Mouse (Mus musculus) heart, postnatal 0 days (tissue): Measurements from ENCODE around the gene Ccdc146. TPM values are rescaled to one million over a fixed set of nuclear protein-coding genes. Genes with fewer than 3 reads are reported as not detected.
"Not testable (repeated sequence)": the region's sequence is repeated elsewhere in the genome, so short reads cannot be mapped to it uniquely, and the experiment has no call there.

ENCODE experiments used
- ATAC-seq: fragments of 200-750 bp; cut with Nextera tagmentation; 2 replicates; pipeline ENCODE4 v1.8.0; 2017; ENCODE audit warnings: low read depth, moderate number of reproducible peaks, moderate library complexity; ENCODE audit not compliant: insufficient read depth
- DNase-seq: peaks from one replicate; pipeline ENCODE4 v3.0.0-alpha.2; 2016; ENCODE audit warnings: low spot score
- H3K27ac ChIP-seq: fragments of 300-500 bp; sonication (generic); 2 replicates; pipeline ENCODE4 v1.5.1; 2014; ENCODE audit warnings: low read depth, mild to moderate bottlenecking
- H3K27me3 ChIP-seq: fragments of 300-500 bp; sonication (generic); 2 replicates; pipeline ENCODE4 v1.6.1; 2014; ENCODE audit warnings: low read length, mixed read lengths; ENCODE audit not compliant: control insufficient read depth, insufficient read depth
- H3K36me3 ChIP-seq: fragments of 300-500 bp; sonication (generic); replicated peaks from 2 replicates; pipeline ENCODE4 v1.6.1; 2014; ENCODE audit warnings: low read length, mixed read lengths; ENCODE audit not compliant: control insufficient read depth, insufficient read depth
- H3K4me1 ChIP-seq: fragments of 300-500 bp; sonication (generic); 2 replicates; pipeline ENCODE4 v1.6.1; 2014; ENCODE audit warnings: antibody characterized with exemption; ENCODE audit not compliant: control insufficient read depth, insufficient read depth
- H3K4me2 ChIP-seq: fragments of 300-500 bp; sonication (generic); 2 replicates; pipeline ENCODE4 v1.6.1; 2014; ENCODE audit warnings: low read depth, mild to moderate bottlenecking, low read length, moderate library complexity
- H3K4me3 ChIP-seq: fragments of 300-500 bp; sonication (generic); 2 replicates; pipeline ENCODE4 v1.5.1; 2014; ENCODE audit warnings: low read depth, low read length
- H3K9ac ChIP-seq: fragments of 300-500 bp; sonication (generic); replicated peaks from 2 replicates; pipeline ENCODE4 v1.6.1; 2014; ENCODE audit warnings: low read depth, low read length, mixed read lengths
- H3K9me3 ChIP-seq: fragments of 300-500 bp; sonication (generic); replicated peaks from 2 replicates; pipeline ENCODE4 v1.6.1; 2016; ENCODE audit warnings: low read length; ENCODE audit not compliant: control insufficient read depth
- CTCF ChIP-seq: IDR thresholded peaks from 2 replicates; pipeline ENCODE4 v1.5.1; 2016; ENCODE audit warnings: antibody characterized with exemption, control low read depth, low read depth
- EP300 ChIP-seq: IDR thresholded peaks from 2 replicates; pipeline ENCODE4 v1.6.1; 2016; ENCODE audit warnings: antibody characterized with exemption, low read depth
- WGBS: fragments of 180-500 bp; shearing (Covaris S2); extraction: QIAGEN DNeasy Blood & Tissue Kit; methylation state at CpG from one replicate; pipeline ENCODE4 v1.1.7; 2014; 5-methylcytosine and 5-hydroxymethylcytosine counted together
- polyA plus RNA-seq: library from polyadenylated mRNA; unstranded; fragments of >200 nt; fragmentation: Nextera tagmentation; extraction: Ambion mirVana; gene quantifications from 2 replicates; pipeline ENCODE4 v1.2.1, GENCODE M21; 2015
- total RNA-seq: library from RNA; depleted of rRNA; stranded (reverse); fragments of >200 nt; gene quantifications from 2 replicates; pipeline ENCODE4 v1.2.3, GENCODE M21; 2014; ENCODE audit warnings: low replicate concordance

The Ccdc146 gene
- total and polyA plus RNA-seq, 2 experiments from 2014 or later, result 0.08 to 4.1 TPM

- TF ChIP-seq CTCF (no peak), EP300 (no peak)
- Histone ChIP-seq H3K4me1 (no peaks in the 10 kb centered on the region; the same call in 1 of the 2 replicates), H3K4me2 (no peak overlapping the region), H3K9ac (no peak overlapping the region), H3K4me3 (no peak overlapping the region), H3K27me3 (no peaks in the 10 kb centered on the region), H3K9me3 (no peaks in the 10 kb centered on the region), H3K27ac (no peak overlapping the region), H3K36me3 (no peaks in the 10 kb centered on the region)
- no peak for DNase-seq
- 77% methylated on average over 3 of the region's 3 CpGs for WGBS
- no peak for ATAC-seq
Observed at GRCm38 (mm10) chr5:21358648-21359047, 65.8 kb downstream of the Ccdc146 start.

- no peaks in the 10 kb centered on the region; the same call in 1 of the 2 replicates for H3K4me1 ChIP-seq
- H3K9me3 ChIP-seq, result no peaks in the 10 kb centered on the region
- no peaks in the 10 kb centered on the region for H3K36me3 ChIP-seq
- TF ChIP-seq CTCF (no peak), EP300 (no peak)
- no peak overlapping the region for H3K27ac ChIP-seq
- DNase-seq (no peak), ATAC-seq (no peak)
- no peak overlapping the region for H3K4me3 ChIP-seq
- no peak overlapping the region for H3K4me2 ChIP-seq
- H3K9ac ChIP-seq, result no peak overlapping the region
- no peaks in the 10 kb centered on the region for H3K27me3 ChIP-seq
Observed at GRCm38 (mm10) chr5:21351678-21352077, 72.8 kb downstream of the Ccdc146 start.

DNA sequence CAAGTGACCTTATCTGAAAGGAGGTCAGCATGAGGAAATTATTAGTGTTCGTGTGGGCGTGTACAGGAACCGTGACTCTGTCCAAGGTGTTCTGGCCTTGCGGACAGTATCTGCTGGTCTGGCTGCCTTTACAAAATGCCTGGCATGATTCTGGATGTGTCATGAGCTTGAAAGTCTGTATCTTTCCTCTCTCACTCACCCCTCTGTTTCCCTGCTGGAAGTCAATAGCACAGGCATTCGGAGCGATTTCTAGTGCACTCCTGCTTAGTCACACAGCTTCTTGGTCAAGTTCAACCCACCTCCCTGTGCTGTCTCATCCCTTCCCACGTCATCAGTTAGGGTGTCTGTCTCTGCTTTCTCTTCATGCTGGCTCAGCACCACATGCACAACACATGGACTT is 76.1 kb downstream of the Ccdc146 start:
- TF ChIP-seq EP300 (no peak), CTCF (no peak)
- Histone ChIP-seq H3K27ac (no peak overlapping the region), H3K36me3 (no peaks in the 10 kb centered on the region), H3K4me1 (no peaks in the 10 kb centered on the region), H3K4me3 (no peak overlapping the region), H3K9me3 (no peaks in the 10 kb centered on the region), H3K9ac (no peak overlapping the region), H3K4me2 (no peak overlapping the region), H3K27me3 (no peaks in the 10 kb centered on the region)
- ATAC-seq (no peak), DNase-seq (no peak)
- WGBS, result 55% methylated on average over 7 of the region's 7 CpGs

- H3K9me3 ChIP-seq, H3K4me2 ChIP-seq, H3K27me3 ChIP-seq, H3K27ac ChIP-seq, DNase-seq, H3K4me1 ChIP-seq, ATAC-seq, H3K36me3 ChIP-seq, H3K9ac ChIP-seq, H3K4me3 ChIP-seq: not testable (repeated sequence)
Observed at GRCm38 (mm10) chr5:21342265-21342664, 82.2 kb downstream of the Ccdc146 start.

DNA sequence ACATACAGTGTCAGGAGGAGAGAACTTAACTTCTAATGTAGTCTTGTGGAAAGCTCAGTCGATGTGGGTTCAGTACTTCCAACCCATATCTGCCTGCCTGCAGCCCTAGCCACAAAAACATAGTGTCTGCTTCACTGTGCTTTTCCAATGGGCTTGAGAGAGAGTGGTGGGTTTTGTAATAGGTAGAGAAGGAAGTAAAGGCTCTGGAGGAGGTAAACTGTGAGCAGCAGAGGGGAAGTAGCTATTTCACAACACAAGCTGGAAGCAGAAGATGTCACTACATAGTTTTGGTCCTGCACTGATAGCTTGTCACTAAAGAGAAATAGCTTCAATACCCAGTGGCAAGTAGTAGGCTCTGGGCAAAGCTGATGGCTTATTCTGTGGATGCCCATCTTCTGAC is 92.4 kb downstream of the Ccdc146 start:
- H3K36me3 ChIP-seq, result no peaks in the 10 kb centered on the region
- 66% methylated on average over 1 of the region's 1 CpGs for WGBS
- TF ChIP-seq CTCF (no peak), EP300 (no peak)
- no peak overlapping the region for H3K4me3 ChIP-seq
- no peak for DNase-seq
- no peaks in the 10 kb centered on the region for H3K27me3 ChIP-seq
- peaks cover 26% of the 10 kb centered on the region for H3K4me1 ChIP-seq
- no peak for ATAC-seq
- H3K9ac ChIP-seq, result no peak overlapping the region
- no peaks in the 10 kb centered on the region for H3K9me3 ChIP-seq
- no peak overlapping the region for H3K4me2 ChIP-seq
- H3K27ac ChIP-seq, result peak overlapping the region; percentile 98

- no peak overlapping the region for H3K9ac ChIP-seq
- peak; percentile 84 for DNase-seq
- peak; percentile 57 for ATAC-seq
- H3K4me3 ChIP-seq, result no peak overlapping the region
- no peak overlapping the region for H3K4me2 ChIP-seq
- peaks cover 26% of the 10 kb centered on the region for H3K4me1 ChIP-seq
- peak; percentile 68; the same call in 1 of the 2 replicates for TF ChIP-seq EP300
- no peak for TF ChIP-seq CTCF
- H3K9me3 ChIP-seq, result no peaks in the 10 kb centered on the region
- H3K27me3 ChIP-seq, result no peaks in the 10 kb centered on the region
- H3K27ac ChIP-seq, result peak overlapping the region; percentile 98
- no peaks in the 10 kb centered on the region for H3K36me3 ChIP-seq
- WGBS, result 11% methylated on average over 5 of the region's 5 CpGs
Observed at GRCm38 (mm10) chr5:21331656-21332055, 92.8 kb downstream of the Ccdc146 start.
